Mouse (Mus musculus) layer of hippocampus, postnatal 14 days (tissue): ENCODE results near the gene Gnb5. TPM values are rescaled to one million over a fixed set of nuclear protein-coding genes. Genes with fewer than 3 reads are reported as not detected.
A peak's percentile ranks its signal among the peaks of the same experiment; 100 is the strongest.

ENCODE experiments used
- DNase-seq, 2 experiments: peaks; one replicate each; pipeline ENCODE4 v3.0.0; 2021 to 2022; ENCODE audit warnings: low spot score in 2 of 2, mixed read lengths in 1 of 2
- long read RNA-seq, 2 experiments: library from polyadenylated mRNA; stranded (forward); transcript quantifications; one replicate each; pipeline ENCODE4 v2.0.0; 2021
- total RNA-seq, 2 experiments: library from RNA; stranded (reverse); gene quantifications; 2 replicates each; pipeline ENCODE4 v1.2.3; 2021

The Gnb5 gene
- 100 to 1,000 TPM; 115 to 120 TPM for total RNA-seq
- long read RNA-seq, experiment 1, transcript Gnb5-206 (11 exons, 2,105 nt) = major isoform, 144 of 163 reads
- long read RNA-seq, experiment 1, partial matches to known transcripts = 8 of 163 reads
- long read RNA-seq, experiment 1, other reads (novel, unspliced or antisense) = 11 of 163 reads
- long read RNA-seq, experiment 2, transcript Gnb5-206 (11 exons, 2,105 nt) = major isoform, 188 of 204 reads
- long read RNA-seq, experiment 2, partial matches to known transcripts = 3 of 204 reads
- long read RNA-seq, experiment 2, other reads (novel, unspliced or antisense) = 12 of 204 reads

DNA sequence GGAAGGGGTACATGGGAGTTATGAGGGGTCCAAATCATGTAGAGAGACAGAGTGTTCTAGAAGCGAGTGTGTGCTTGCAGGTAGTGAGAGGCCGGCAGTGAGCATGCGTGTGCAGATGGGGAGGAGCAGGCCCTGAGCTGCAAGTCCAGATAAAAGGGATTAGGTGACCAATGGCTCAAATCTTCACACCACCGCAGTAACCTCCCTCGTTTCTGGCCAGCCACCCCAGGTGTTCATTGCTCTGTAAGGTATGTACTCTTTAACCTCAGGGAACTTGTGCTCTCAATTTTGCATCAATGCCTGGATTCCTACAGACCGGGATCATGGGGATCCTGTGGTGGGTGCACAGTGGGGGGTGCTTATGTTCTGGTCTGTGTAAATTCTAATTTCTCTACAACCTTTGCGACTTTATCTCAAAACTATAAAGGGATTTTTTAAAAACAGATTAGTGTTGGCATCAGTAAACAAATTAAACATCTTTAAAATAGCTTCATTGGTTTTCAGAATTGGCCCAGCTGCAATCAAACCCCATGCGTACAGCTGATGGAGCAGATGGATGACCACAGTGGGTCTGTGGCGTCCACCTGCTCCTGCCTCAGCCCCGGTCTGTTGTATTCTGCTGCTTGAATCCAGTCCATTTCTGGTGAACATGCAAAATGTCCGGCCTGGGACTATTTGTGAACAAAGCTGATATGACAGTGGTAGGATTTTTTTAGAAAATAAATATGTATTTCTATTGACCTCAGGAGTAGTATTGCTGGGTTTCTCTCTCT, at the start of gene Gnb5:
Gene Gnb5, plus strand, starts transcription at position 163 of the 773 bp plus-strand sequence.
- peak in 1 of 2 experiments; percentile 68 for DNase-seq

DNA sequence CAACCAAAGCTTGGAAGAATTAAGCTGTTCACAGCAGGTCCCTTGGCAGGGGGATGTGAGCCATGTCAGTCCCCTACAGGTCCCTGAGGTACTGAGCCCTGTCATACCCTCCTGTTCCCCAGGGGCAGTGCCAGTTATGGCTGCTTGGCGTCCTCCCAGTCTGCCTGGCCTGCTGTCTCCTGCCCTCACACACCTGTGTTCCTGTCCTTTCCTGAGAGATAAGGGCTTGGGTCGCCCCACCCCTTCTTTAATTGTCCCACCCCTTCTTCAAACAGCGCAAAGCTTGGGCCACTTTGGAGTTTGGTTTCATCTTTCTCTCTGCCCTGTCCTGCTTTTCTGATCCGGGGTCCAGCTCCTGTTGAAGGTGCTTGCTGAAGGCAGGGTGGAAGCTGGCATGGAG, 47.3 kb upstream of the Gnb5 start:
- DNase-seq = no peak

DNA sequence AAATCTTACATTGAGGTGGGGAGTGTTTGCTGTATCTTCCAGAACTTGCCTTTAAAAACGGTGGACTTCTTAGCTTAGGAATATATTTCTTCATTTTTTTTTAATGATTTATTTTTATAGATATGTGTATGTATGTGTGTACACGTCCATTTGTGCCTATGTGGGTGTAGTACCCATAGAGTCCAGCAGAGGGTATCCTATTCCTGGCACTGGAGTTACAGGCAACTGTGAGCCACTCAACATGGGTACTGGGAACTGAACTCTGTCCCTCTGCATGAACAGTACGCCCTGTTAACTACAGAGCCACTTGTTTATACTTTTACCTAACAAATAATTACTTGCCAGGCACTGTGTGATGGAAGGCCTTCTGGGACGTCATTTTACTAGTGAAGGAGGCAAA, 46.4 kb upstream of the Gnb5 start:
- DNase-seq = no peak

DNA sequence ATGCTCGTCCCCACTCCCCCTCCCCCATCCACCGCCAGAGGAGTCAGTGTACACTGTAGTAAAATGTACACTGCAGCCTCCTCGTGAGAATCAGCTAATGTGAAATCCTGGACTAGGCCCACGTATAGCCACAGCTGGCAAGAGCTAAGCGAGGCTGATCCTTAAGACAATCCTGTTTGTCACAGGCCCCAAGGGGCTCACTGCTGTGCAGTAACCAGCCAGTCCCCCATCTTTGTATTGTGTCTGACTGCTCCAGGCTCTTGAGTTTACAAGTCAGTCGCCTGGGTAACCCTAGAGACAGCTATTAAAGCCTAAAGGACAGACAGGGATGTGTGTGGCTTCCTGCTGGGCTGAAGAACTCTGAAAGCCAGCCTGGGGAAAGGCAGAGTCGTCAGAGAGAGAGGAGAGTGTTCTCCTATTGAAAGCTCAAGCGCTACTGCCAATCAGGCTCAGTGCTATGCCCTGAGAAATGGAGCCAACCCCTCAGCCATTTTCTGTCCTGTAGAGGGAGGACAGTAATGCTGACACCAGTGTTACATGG, 44.7 kb upstream of the Gnb5 start:
- no peak for DNase-seq

DNA sequence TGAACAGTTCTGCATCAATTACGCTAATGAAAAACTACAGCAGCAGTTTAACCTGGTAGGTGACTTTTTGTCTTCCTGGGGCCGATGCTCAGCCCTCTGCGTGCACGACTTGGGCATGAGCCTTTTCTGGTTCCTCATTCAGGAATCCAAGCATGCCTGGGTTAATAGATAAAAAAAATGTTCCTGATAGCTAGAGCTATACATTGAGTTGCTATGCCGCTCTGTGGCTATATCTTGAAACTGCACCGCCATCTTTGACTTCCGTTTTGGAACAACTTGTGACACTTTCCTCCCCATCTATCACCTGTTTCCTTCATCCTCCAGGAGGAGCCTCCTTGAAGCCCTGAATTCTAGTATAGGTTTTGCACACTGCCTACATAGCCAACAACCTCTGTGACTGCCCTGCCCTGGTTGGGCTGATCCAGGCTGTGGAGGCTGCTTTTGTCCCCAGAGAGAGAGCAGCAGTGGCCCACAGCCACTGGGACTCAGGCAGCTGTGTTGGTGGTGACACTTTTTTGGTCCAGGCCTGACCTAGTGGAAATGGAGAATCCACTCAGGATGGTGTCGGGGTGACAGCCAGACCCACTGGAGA, 43.8 kb upstream of the Gnb5 start:
- no peak for DNase-seq

DNA sequence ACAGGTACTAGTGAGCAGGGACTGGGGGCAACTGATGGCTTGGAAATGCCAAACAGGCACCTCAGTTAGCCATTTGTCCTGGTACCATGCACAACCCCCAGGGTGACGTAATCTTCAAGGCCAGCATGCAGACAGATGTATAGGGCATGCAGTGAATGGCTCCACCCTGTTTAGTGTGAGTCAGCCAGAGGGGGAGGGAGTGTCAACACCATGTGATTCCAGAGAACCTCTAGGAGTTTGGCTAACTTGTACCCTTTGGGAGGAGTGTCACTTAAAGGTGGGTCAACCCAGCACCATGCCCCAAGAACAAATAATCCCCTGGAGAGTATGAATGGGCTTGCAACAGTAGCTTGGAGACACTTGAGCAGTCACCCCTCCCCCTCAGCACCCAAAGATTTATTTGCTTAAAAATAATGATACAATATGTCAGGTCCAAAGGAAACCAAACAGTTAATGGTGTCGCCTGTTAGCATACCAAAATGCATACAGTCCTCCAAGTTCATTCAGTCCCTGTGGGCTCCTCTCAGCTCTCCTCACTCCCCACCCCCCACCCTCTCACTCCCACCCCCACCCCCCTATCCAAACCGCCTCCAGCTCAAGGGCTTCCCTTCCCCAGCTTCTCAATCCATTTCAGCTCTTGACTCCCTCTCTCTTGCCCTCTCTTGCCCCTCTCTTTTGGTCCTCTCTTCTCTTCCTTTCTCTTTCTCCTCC, 41.9 kb upstream of the Gnb5 start:
- no peak for DNase-seq

DNA sequence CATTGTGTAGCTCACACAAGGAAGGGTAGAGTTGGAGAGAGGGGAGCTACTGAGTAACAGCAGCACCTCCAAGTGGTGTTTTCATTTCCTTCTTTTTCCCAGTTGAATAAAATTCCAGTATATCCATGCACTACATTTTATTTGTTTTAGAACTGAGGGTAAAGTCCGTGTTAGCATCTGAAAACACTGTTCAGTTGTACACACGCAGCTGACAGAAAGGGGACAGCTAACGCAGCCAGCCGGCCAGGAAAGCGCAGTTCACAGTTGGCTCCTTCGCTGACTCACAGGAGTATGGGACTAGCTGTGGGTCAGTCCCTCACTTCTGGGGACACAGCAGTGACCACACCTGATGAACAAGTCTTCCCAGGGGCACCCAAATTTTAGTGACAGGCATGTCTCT, 38.9 kb upstream of the Gnb5 start:
- DNase-seq = no peak

DNA sequence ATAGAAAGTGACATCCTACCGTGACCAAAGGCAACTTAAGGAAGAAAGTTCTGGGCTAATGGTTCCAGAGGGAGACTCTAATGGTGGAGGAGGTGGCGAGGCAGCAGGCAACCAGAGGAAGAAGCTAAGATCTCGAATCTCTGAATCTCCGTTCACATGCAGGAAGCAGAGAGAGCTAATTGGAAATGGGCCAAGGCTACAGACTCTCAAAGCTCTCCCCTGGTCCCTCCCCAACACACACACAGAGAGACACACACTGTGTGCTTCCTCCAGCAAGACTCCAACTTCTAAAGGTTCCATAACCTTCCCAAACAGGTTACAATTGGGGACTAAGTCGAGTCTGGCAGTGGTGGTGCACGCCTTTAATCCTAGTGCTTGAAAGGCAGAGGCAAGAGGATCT, 35.7 kb upstream of the Gnb5 start:
- no peak for DNase-seq

DNA sequence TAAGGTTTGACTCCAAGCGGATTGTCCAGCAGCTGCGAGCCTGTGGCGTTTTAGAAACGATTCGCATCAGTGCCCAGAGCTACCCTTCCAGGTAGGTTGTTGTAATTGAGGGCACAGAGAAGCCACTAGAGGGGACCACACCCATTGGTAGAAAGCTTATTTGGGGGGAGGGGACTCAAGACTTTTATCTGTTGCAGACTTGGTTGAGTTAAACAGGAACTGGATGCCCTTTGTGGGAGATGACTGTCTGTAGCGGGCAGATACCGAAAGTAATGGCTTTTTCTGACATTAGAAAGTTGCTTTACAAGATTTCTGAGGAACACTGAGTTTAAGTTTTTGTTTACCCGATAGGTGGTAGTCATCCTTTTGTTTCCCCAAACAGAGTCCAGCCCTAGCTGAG, 34.5 kb upstream of the Gnb5 start:
- no peak for DNase-seq

DNA sequence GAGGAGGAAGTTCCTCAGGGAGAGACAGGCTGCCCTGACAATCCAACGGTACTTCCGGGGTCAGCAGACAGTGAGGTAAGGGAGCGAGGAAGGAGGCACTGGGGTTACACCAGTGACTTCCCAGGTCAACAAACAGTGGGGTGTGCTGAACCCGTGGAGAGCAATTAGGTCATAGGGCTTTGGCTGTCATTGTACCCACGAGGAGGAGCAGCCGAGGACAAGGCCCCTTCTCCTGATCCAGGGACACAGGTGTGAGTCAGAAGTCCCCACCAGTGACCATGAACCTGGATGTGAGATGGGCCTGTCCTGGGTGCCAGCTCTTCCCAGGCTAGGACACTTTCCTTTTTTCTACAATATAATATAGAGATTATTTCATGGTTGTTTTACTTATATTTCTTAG, 32.4 kb upstream of the Gnb5 start:
- DNase-seq = no peak

DNA sequence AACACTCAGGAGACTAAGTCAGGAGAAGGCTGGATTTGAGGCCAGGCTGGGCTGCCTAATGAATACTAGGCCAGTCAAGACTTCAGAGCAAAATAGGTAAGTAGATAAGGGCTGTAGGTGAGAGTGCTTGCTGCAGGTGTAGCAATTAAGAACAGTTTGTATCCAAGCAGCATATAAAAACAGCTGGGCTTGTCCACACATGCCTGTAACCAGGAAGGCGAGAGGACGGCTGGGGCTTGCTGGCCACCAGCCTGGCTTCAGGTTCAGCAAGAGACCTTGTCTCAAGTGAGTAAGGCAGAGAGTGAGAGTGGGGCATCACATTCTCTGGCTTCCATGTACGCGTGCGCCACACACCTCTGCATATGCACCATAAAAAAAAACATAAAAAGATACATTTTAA, 31.6 kb upstream of the Gnb5 start:
- no peak for DNase-seq

DNA sequence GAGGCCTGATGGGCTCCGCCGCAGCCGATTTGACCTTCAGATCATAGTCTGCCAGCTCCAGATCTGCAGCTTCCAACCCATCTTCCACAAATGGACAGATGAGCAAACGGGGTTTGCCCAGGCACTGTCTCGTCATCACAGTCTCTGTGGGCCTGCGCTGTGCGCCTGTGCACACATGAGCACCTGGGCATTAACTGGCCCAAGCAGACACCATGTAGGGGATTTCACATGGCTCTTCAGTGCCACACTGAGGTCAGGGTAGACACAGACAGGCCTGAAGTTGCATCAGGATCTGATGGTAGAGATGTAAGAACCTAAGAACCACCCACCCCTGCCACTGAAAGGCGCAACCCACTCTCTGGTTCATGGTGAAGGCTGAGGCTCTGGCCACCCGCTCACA, 31.0 kb upstream of the Gnb5 start:
- no peak for DNase-seq

DNA sequence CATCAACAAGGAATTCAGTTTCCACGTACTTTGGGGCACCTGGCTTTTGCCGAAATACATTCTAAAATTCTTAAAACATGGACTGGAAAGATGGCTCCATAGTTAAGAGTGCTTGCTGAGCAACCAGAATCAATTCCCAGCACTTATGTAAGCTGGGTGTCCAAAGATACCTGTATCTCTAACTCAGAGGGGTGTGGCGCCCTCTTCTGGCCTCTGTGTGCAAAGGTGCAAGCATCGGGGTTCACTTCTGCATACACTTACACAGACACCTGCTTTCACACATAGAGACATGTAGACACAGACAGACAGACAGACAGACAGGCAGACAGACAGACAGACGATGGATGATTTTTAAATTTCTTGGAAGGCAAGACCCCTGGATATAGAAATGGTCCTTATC, 25.3 kb upstream of the Gnb5 start:
- peak; percentile 17 to 24 for DNase-seq

DNA sequence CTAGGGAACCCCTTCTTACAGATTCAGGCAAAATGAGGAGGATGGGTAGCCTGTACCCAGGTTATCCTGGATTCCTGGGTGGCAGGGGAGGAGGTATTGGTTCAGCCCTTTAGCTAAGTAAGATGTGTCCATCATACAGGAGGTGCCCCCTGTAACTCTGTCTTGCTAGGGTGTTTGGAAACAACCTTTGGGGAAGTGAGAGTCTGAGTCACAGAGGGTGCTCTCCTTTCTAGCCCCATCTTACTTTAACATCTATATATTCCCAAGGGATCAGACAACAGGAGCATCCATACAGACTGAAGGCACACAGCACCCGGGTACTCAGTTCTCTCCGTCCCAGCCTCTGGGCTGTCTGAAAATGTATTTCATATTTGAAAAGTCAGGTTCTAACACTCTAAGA, 23.9 kb upstream of the Gnb5 start:
- DNase-seq = no peak

DNA sequence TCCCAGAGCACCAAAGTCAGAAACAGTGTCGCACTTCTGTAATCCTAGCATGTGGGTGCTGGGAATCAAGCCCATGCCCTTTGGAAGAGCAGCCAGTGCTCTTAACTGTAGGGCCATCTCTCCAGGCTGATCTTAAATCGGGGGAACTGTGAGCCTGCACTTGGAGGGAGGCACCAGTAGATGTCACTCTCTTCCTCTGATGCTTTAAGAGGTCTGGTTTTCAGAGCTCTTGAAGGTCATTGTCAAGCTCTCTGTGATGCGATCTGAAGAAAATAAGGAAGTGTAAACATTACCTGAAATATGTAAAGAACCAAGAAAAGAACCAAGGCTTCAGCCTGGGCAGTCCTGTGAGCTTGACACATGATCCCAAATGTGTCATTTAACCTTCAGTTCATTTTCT, 23.3 kb upstream of the Gnb5 start:
- DNase-seq = peak; percentile 52 to 72

DNA sequence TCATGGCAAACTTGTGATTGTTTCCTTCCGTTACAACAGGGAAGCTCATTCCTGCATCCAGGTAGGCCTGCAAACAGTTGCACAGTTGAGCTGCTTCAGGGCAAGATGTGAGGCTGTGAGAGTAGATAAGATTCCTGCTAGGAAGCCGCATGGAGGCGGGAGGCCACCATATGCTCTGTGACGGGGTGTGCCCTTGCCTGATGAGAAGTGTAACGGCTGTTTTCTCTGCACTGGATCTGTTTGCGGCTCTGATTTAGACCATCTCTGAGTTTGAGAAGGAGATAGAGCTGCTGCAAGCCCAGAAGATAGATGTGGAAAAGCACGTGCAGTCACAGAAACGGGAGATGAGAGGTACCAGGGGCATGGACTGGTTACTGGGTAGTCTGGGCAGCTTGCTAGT, 22.5 kb upstream of the Gnb5 start:
- DNase-seq = no peak

DNA sequence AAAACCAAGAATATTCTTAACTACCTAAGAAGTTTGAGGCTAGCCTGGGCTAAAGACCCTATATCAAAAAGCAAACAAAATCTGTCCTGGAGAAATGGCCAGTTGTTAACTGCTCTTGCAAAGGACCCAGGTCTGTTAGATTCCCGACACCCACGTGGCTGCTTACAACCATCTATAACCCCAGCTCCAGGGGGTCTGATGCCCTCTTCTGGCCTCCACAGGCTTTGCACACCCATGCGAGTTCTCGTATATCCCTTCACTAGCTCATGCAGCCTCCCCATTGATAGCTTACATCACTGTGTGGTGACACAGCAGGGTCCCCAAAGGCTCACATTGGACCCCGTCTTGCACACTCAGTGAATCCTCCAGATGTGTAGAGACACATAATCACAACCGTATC, 20.7 kb upstream of the Gnb5 start:
- no peak for DNase-seq

DNA sequence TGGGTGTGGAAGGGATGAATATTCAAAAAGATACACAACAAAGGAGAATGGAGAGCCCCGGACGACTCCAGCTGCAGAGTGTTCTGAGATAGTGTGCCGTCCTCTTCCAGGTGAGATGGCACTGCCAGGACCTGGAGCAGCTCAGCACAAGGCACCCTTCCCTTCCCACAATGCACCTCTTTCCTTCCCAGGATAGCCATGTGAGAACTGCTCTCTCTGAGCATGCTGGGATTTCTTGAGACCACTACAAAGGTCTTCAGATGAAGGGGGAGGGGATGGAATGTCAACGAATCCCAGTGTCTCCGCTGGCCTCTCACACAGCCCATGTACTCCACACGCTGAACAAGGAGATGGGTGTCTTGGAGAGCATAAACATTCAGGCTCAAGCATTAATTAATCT, 18.5 kb upstream of the Gnb5 start:
- DNase-seq = no peak

DNA sequence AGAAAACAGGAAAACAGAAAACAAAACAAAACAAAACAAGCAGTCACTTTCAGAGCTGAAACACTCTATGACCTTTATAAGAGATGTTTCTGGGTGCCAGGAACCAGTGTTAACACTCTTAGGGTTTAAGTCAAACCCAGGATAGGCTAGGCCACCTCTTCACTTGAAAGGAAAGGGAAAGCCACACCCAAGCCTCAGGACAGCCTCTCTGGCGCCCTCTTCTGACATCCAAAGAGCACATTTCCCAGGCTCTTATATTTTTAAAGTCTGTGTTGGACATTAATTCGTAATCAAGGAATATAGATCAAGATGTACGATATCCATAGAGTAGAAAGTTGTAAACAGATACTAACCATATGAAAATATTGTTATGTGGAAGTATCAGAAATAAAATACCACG, 16.5 kb upstream of the Gnb5 start:
- no peak for DNase-seq

DNA sequence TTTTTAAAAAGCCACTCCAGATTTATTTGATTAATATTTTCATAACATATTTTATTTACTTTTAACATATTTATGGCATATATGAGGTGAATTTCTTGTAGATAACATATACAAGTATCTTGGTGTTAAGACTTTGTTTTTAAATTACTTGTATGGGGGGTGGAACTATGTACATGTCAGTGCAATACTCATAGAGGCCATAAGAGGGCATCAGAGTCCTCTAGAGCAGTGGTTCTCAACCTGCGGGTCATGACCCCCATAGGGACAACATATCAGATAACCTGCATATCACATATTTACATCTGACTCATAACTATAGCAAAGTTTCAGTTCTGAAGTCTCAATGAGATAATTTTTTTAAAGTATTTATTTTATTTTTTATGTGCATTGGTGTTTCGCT, 6.7 kb upstream of the Gnb5 start:
- DNase-seq = no peak

DNA sequence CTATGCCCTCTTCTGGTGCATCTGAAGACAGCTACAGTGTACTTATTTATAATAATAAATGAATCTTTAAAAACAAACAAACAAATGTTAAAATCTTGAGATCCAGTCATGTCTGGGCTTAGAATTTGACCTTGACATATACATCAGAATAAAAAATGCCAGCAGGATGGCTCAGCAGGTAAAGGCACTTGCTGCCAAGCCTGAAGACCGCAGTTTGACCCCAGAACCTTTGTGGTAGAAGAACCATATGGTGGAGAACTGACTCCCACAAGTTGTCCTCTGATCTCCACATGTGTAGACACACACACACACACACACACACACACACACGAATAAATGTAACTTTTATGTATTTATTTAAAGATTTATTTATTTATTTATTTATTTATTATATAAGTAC, 3.1 kb upstream of the Gnb5 start:
- no peak for DNase-seq
